Mouse (Mus musculus): ENCODE results near the gene Tjp1.

DNA sequence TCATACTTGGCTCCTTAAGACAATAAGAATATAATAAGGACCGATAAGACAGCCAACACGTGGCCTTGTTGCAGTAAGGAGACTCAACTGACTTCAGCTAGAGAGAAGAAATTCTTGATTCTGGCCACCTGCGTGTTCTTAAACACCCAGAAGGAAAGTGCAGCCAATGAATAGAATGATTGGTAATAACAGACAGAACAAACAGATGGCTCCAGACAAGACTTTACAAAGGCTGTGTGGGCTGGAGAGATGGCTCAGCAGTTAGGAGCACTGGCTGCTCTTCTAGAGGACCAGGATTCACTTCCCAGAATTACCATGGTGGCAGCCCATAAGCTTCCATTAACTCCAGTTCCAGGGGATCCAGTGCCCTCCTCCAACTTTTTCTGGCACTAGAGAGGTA, 90.7 kb downstream of the Tjp1 start:
- TF ChIP-seq CTCF (IDR thresholded peaks at IDR 0.05; ENCODE audit: extremely low read depth, insufficient read depth, insufficient read length, insufficient replicate concordance) (no peak), POLR2A (IDR thresholded peaks at IDR 0.05; ENCODE audit: low read depth, low read length) (no peak)
